ENCODE assay signal across 27 mouse cellular contexts in the genomic region with DNA sequence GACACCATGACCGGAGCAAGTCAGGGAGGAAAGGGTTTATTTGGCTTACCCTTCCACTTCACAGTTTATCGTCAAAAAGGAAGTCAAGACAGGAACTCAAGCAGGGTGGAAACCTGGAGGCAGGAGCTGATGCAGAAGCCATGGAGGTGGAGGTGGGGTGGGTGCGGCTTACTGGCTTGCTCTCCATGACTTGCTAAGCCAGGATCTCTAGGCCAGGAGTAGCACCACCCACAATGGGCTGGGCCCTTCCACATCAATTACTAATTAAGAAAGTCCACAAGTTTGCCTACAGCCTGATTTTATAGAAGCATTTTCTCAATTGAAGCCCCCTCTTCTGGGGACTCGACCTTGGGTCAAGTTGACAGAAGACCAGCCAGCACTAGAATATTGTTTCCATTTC. TPM values are rescaled to one million over a fixed set of nuclear protein-coding genes. Genes with fewer than 3 reads are reported as not detected.
DNase-seq lines count a peak whose midpoint lies in the region; ATAC-seq lines count a peak whose summit lies in the region.
"Had no signal": no experiment of that assay in that cellular context is flagged by ENCODE, and none has a peak within 500 bp of the region (broad histone marks: within the 10 kb centered on the region; RNA-seq: fewer than 3 reads in every experiment).

No protein-coding gene starts in this region.

- ATAC-seq in liver, embryonic 11.5 days (replicated peaks; ENCODE audit: low FRiP score): no peak
- peak; percentile 50; the same call in 1 of the 2 replicates for ATAC-seq in erythroblast, adult 5-6 weeks (replicated peaks; ENCODE audit: low FRiP score, poor library complexity, severe bottlenecking)
- no peak for ATAC-seq in liver, embryonic 16.5 days (ENCODE audit: low read depth)
- no peak for ATAC-seq in megakaryocyte, adult 5-6 weeks (ENCODE audit: poor library complexity, severe bottlenecking)
- ATAC-seq: forebrain, embryonic 14.5 days; forebrain, postnatal 0 days; hindbrain, embryonic 16.5 days; Patski had no signal

- no peak overlapping the region for H3K4me3 ChIP-seq in liver, embryonic 11.5 days (ENCODE audit: low read depth, low read length)
- H3K4me3 ChIP-seq in liver, embryonic 16.5 days (ENCODE audit: low read depth, low read length): no peak overlapping the region
- H3K4me3 ChIP-seq: gastrocnemius, adult 2 months; heart, adult 2 months; heart, embryonic 10.5 days; heart, embryonic 13.5 days; hindbrain, embryonic 13.5 days had no signal

- peak; percentile 57 for DNase-seq in liver
- no peak for DNase-seq in liver, embryonic 11.5 days (ENCODE audit: low spot score)
- no peak for DNase-seq in embryo, embryonic 9.5 days (ENCODE audit: extremely low spot score)
- DNase-seq in left cerebral cortex, postnatal 36 days (ENCODE audit: low spot score in 2 of 2): no peak
- DNase-seq: adrenal gland, postnatal 14 days; B cell, adult 2 months; cerebellum, adult 11-12 months; cerebellum, adult 8-10 months; cerebellum, postnatal 10 days; cerebellum, postnatal 36 days; embryo, embryonic 11 days; forebrain, postnatal 0 days; gastrocnemius, adult 2 months; gastrocnemius, postnatal 25 days; heart, adult 2 months; heart, postnatal 14 days had no signal

- no peak overlapping the region for H3K9ac ChIP-seq in liver, embryonic 11.5 days (ENCODE audit: low read depth, low read length)
- no peak overlapping the region for H3K9ac ChIP-seq in liver, embryonic 16.5 days (ENCODE audit: low read depth, low read length)
- H3K9ac ChIP-seq: forebrain, postnatal 0 days; heart, embryonic 13.5 days; hindbrain, embryonic 13.5 days had no signal

- intact Hi-C loops in left cerebral cortex, postnatal 36 days (cut with DNase I): no loop called here

- H3K9me3 ChIP-seq in liver, embryonic 11.5 days (ENCODE audit: control insufficient read depth, low read length): no peaks in the 10 kb centered on the region
- H3K9me3 ChIP-seq in liver, embryonic 16.5 days (replicated peaks; ENCODE audit: control insufficient read depth, low read length): no peaks in the 10 kb centered on the region
- H3K9me3 ChIP-seq: G1E; heart, embryonic 10.5 days; heart, embryonic 13.5 days; hindbrain, embryonic 13.5 days had no signal

- WGBS in liver, embryonic 11.5 days: 76% methylated on average over 4 of the region's 4 CpGs
- 69% methylated on average over 4 of the region's 4 CpGs for WGBS in liver, embryonic 16.5 days (ENCODE audit: insufficient replicate concordance)

- no peak overlapping the region for H3K27ac ChIP-seq in liver, embryonic 11.5 days (ENCODE audit: low read depth, low read length)
- 0 out of 2 replicates have a peak overlapping the region, but pooled peaks have one; percentile 10 for H3K27ac ChIP-seq in liver, embryonic 16.5 days (ENCODE audit: low read length)
- H3K27ac ChIP-seq: gastrocnemius, adult 2 months; heart, adult 2 months; heart, embryonic 10.5 days; heart, embryonic 13.5 days; hindbrain, embryonic 13.5 days had no signal

- H3K36me3 ChIP-seq in liver, embryonic 11.5 days (ENCODE audit: control insufficient read depth, insufficient read depth, low read length): no peaks in the 10 kb centered on the region
- no peaks in the 10 kb centered on the region for H3K36me3 ChIP-seq in liver, embryonic 16.5 days (ENCODE audit: control insufficient read depth, insufficient read depth)
- H3K36me3 ChIP-seq: heart, embryonic 10.5 days had no signal

- H3K4me1 ChIP-seq in liver, embryonic 11.5 days (replicated peaks; ENCODE audit: control insufficient read depth, insufficient read depth, low read length): peaks cover 4% of the 10 kb centered on the region; the same call in 1 of the 2 replicates
- peaks cover 16% of the 10 kb centered on the region for H3K4me1 ChIP-seq in liver, embryonic 16.5 days (ENCODE audit: control insufficient read depth, low read depth, low read length)
- H3K4me1 ChIP-seq: hindbrain, embryonic 13.5 days had no signal

- no peaks in the 10 kb centered on the region for H3K27me3 ChIP-seq in liver, embryonic 11.5 days (replicated peaks; ENCODE audit: control insufficient read depth, insufficient read depth, low read length)
- no peaks in the 10 kb centered on the region for H3K27me3 ChIP-seq in liver, embryonic 16.5 days (ENCODE audit: control insufficient read depth, insufficient read depth, low read depth, low read length)
- H3K27me3 ChIP-seq: CH12.LX; heart, embryonic 13.5 days; hindbrain, embryonic 13.5 days; Patski had no signal

- H3K4me2 ChIP-seq in liver, embryonic 11.5 days: no peak overlapping the region
- H3K4me2 ChIP-seq in liver, embryonic 16.5 days (ENCODE audit: low read depth, low read length): no peak overlapping the region; the same call in 1 of the 2 replicates
- H3K4me2 ChIP-seq: heart, embryonic 13.5 days; hindbrain, embryonic 13.5 days had no signal

RNA-seq across cellular contexts. Expression of a gene that starts 15.4 kb away (rescaled TPM):
- 13.1 and 16.6 TPM in 2 replicates for polyA plus RNA-seq in liver, embryonic 11.5 days (2014; fragmentation: Nextera tagmentation; extraction: Ambion mirVana)
- total RNA-seq in erythroblast, adult 5-6 weeks (2015; ENCODE audit: low replicate concordance): 1.5 and 2.1 TPM in 2 replicates
- total RNA-seq in erythroblast, adult 5-6 weeks (2017; ENCODE audit: low replicate concordance): 3.6 and 11.8 TPM in 2 replicates
- polyA plus RNA-seq in liver, embryonic 16.5 days (2015; fragmentation: Nextera tagmentation; extraction: Ambion mirVana): 3.7 and 4.3 TPM in 2 replicates
- 21.3 and 26.9 TPM in 2 replicates for total RNA-seq in megakaryocyte, adult 5-6 weeks (2015)
- total RNA-seq in megakaryocyte, adult 5-6 weeks (2017): 12.5 and 13.0 TPM in 2 replicates
- total RNA-seq in left cerebral cortex, postnatal 36 days (2021): 10 to 100 TPM; 12.1 to 15.7 TPM
